Mouse (Mus musculus) erythroblast, embryonic 14.5 days (primary cell): ENCODE data around the gene Akt1s1. TPM values are rescaled to one million over a fixed set of nuclear protein-coding genes. Genes with fewer than 3 reads are reported as not detected.

Experiments
- H3K27me3 ChIP-seq: 2 replicates; pipeline ENCODE4 v1.6.1; 2012; ENCODE audit warnings: inconsistent platforms; ENCODE audit not compliant: control insufficient read depth
- H3K36me3 ChIP-seq: 2 replicates; pipeline ENCODE4 v1.6.1; 2012; ENCODE audit warnings: mild to moderate bottlenecking, inconsistent platforms; ENCODE audit not compliant: control insufficient read depth
- H3K4me1 ChIP-seq: 2 replicates; pipeline ENCODE4 v1.6.1; 2012; ENCODE audit warnings: inconsistent platforms; ENCODE audit not compliant: control insufficient read depth
- H3K4me3 ChIP-seq: replicated peaks from 2 replicates; pipeline ENCODE3; 2012; ENCODE audit warnings: moderate library complexity, mild to moderate bottlenecking, inconsistent platforms
- H3K9me3 ChIP-seq: 2 replicates; pipeline ENCODE4 v1.6.1; 2012; ENCODE audit warnings: low read length, inconsistent platforms, mixed read lengths; ENCODE audit not compliant: control insufficient read depth
- GATA1 ChIP-seq: IDR thresholded peaks from 2 replicates; pipeline ENCODE4 v1.6.1; 2012; ENCODE audit warnings: low read length, inconsistent platforms, mixed read lengths
- TAL1 ChIP-seq: IDR thresholded peaks from 3 replicates; pipeline ENCODE4 v1.6.1; 2012; ENCODE audit warnings: low read length, inconsistent platforms, mixed read lengths
- polyA plus RNA-seq: library from polyadenylated mRNA; stranded (reverse); fragments of >175 nt; gene quantifications from 2 replicates; pipeline ENCODE4 v1.2.3, GENCODE M21; 2012

Gene Akt1s1
- polyA plus RNA-seq, 1 experiment, result 33.5 TPM

- H3K4me3 ChIP-seq, result no peak overlapping the region
- H3K27me3 ChIP-seq, result peaks cover 3% of the 10 kb centered on the region; the same call in 1 of the 2 replicates
- no peak for TF ChIP-seq GATA1
- peaks cover 65% of the 10 kb centered on the region for H3K36me3 ChIP-seq
- no peaks in the 10 kb centered on the region for H3K9me3 ChIP-seq
- H3K4me1 ChIP-seq, result peaks cover 74% of the 10 kb centered on the region
Measured at GRCm38 (mm10) chr7:44864595-44865542, 16.1 kb downstream of the Akt1s1 start.

- H3K4me3 ChIP-seq, result no peak overlapping the region
- peaks cover 49% of the 10 kb centered on the region for H3K36me3 ChIP-seq
- peaks cover 3% of the 10 kb centered on the region; the same call in 1 of the 2 replicates for H3K27me3 ChIP-seq
- no peaks in the 10 kb centered on the region for H3K9me3 ChIP-seq
- no peak for TF ChIP-seq GATA1
- TF ChIP-seq TAL1, result no peak
- H3K4me1 ChIP-seq, result peaks cover 67% of the 10 kb centered on the region
Measured at GRCm38 (mm10) chr7:44866276-44867009, 17.7 kb downstream of the Akt1s1 start.

GRCm38 (mm10) chr7:44867010-44867702 is 18.4 kb downstream of the Akt1s1 start:
- Histone ChIP-seq H3K27me3 (peaks cover 3% of the 10 kb centered on the region; the same call in 1 of the 2 replicates), H3K4me1 (peaks cover 66% of the 10 kb centered on the region), H3K36me3 (peaks cover 42% of the 10 kb centered on the region), H3K4me3 (no peak overlapping the region), H3K9me3 (no peaks in the 10 kb centered on the region)
- TF ChIP-seq TAL1, result no peak

- H3K4me3 ChIP-seq, result peak overlapping the region; percentile 77
- TF ChIP-seq TAL1, result no peak
- TF ChIP-seq GATA1, result no peak
- peaks cover 35% of the 10 kb centered on the region for H3K36me3 ChIP-seq
Measured at GRCm38 (mm10) chr7:44867802-44868201, 19.0 kb downstream of the Akt1s1 start.

GRCm38 (mm10) chr7:44868465-44868864 is 19.7 kb downstream of the Akt1s1 start:
- TF ChIP-seq GATA1, result no peak
- no peak for TF ChIP-seq TAL1
- peaks cover 29% of the 10 kb centered on the region for H3K36me3 ChIP-seq
- H3K27me3 ChIP-seq, result peaks cover 3% of the 10 kb centered on the region; the same call in 1 of the 2 replicates
- H3K4me1 ChIP-seq, result peaks cover 63% of the 10 kb centered on the region
- peak overlapping the region; percentile 77 for H3K4me3 ChIP-seq
- H3K9me3 ChIP-seq, result no peaks in the 10 kb centered on the region

More at GRCm38 (mm10) chr7:44867802-44868201, 19.0 kb downstream of the Akt1s1 start:
- H3K4me1 ChIP-seq, result peaks cover 66% of the 10 kb centered on the region
- H3K27me3 ChIP-seq, result peaks cover 3% of the 10 kb centered on the region; the same call in 1 of the 2 replicates
- no peaks in the 10 kb centered on the region for H3K9me3 ChIP-seq

- TF ChIP-seq GATA1 (no peak), TAL1 (no peak)
- peaks cover 22% of the 10 kb centered on the region for H3K36me3 ChIP-seq
- peaks cover 64% of the 10 kb centered on the region for H3K4me1 ChIP-seq
- H3K4me3 ChIP-seq, result peak overlapping the region; percentile 77
- peaks cover 3% of the 10 kb centered on the region; the same call in 1 of the 2 replicates for H3K27me3 ChIP-seq
- no peaks in the 10 kb centered on the region for H3K9me3 ChIP-seq
Measured at GRCm38 (mm10) chr7:44868919-44869696, 20.3 kb downstream of the Akt1s1 start.

GRCm38 (mm10) chr7:44869697-44870528 is 21.1 kb downstream of the Akt1s1 start, which contains the start of gene Ptov1:
TSS of gene Ptov1 (minus strand) at chr7:44869788.
- Histone ChIP-seq H3K4me1 (peaks cover 60% of the 10 kb centered on the region), H3K9me3 (no peaks in the 10 kb centered on the region), H3K36me3 (peaks cover 14% of the 10 kb centered on the region), H3K4me3 (peak within 1 kb of the TSS; percentile 77), H3K27me3 (peaks cover 3% of the 10 kb centered on the region; the same call in 1 of the 2 replicates)
- TF ChIP-seq GATA1 (no peak), TAL1 (no peak)
